Mouse (Mus musculus): ENCODE data around the gene Pcdh15. TPM values are rescaled to one million over a fixed set of nuclear protein-coding genes. Genes with fewer than 3 reads are reported as not detected.

Gene Pcdh15
- polyA plus RNA-seq, 1 experiment = 0.37 TPM

GRCm38 (mm10) chr10:74147966-74148365 lies 1048.8 kb downstream of the Pcdh15 start:
- peak overlapping the region; percentile 52 for H3K27ac ChIP-seq (ENCODE audit: insufficient read depth, low read length)
- H3K4me1 ChIP-seq (ENCODE audit: control insufficient read depth, insufficient read depth, low read length) = peaks cover 2% of the 10 kb centered on the region; the same call in 1 of the 2 replicates
- TF ChIP-seq CTCF (IDR thresholded peaks at IDR 0.05; ENCODE audit: borderline replicate concordance, insufficient read depth, low read length) (no peak), POLR2A (IDR thresholded peaks at IDR 0.05; ENCODE audit: low read depth, low read length) (no peak)
- no peak overlapping the region for H3K4me3 ChIP-seq (ENCODE audit: insufficient read depth, low read length)

- Histone ChIP-seq H3K27ac (ENCODE audit: insufficient read depth, low read length) (no peak overlapping the region), H3K4me1 (ENCODE audit: control insufficient read depth, insufficient read depth, low read length) (no peaks in the 10 kb centered on the region), H3K4me3 (ENCODE audit: insufficient read depth, low read length) (no peak overlapping the region)
- TF ChIP-seq POLR2A (IDR thresholded peaks at IDR 0.05; ENCODE audit: low read depth, low read length) = no peak
- no peak for TF ChIP-seq CTCF (IDR thresholded peaks at IDR 0.05; ENCODE audit: borderline replicate concordance, insufficient read depth, low read length)
Measured at GRCm38 (mm10) chr10:74181921-74182320, 1082.8 kb downstream of the Pcdh15 start.

- Histone ChIP-seq H3K27ac (ENCODE audit: insufficient read depth, low read length) (no peak overlapping the region), H3K4me3 (ENCODE audit: insufficient read depth, low read length) (no peak overlapping the region), H3K4me1 (ENCODE audit: control insufficient read depth, insufficient read depth, low read length) (no peaks in the 10 kb centered on the region)
- no peak for TF ChIP-seq POLR2A (IDR thresholded peaks at IDR 0.05; ENCODE audit: low read depth, low read length)
- TF ChIP-seq CTCF (IDR thresholded peaks at IDR 0.05; ENCODE audit: borderline replicate concordance, insufficient read depth, low read length) = no peak
Measured at GRCm38 (mm10) chr10:74203650-74204049, 1104.5 kb downstream of the Pcdh15 start.

GRCm38 (mm10) chr10:74217268-74217667 lies 1118.1 kb downstream of the Pcdh15 start:
- TF ChIP-seq CTCF (IDR thresholded peaks at IDR 0.05; ENCODE audit: borderline replicate concordance, insufficient read depth, low read length) (no peak), POLR2A (IDR thresholded peaks at IDR 0.05; ENCODE audit: low read depth, low read length) (no peak)
- Histone ChIP-seq H3K4me1 (ENCODE audit: control insufficient read depth, insufficient read depth, low read length) (no peaks in the 10 kb centered on the region), H3K4me3 (ENCODE audit: insufficient read depth, low read length) (no peak overlapping the region), H3K27ac (ENCODE audit: insufficient read depth, low read length) (no peak overlapping the region)

GRCm38 (mm10) chr10:74220439-74220838 lies 1121.3 kb downstream of the Pcdh15 start:
- no peak overlapping the region for H3K4me3 ChIP-seq (ENCODE audit: insufficient read depth, low read length)
- no peaks in the 10 kb centered on the region for H3K4me1 ChIP-seq (ENCODE audit: control insufficient read depth, insufficient read depth, low read length)
- no peak for TF ChIP-seq POLR2A (IDR thresholded peaks at IDR 0.05; ENCODE audit: low read depth, low read length)
- TF ChIP-seq CTCF (IDR thresholded peaks at IDR 0.05; ENCODE audit: borderline replicate concordance, insufficient read depth, low read length) = no peak
- H3K27ac ChIP-seq (ENCODE audit: insufficient read depth, low read length) = no peak overlapping the region

- no peak for TF ChIP-seq POLR2A (IDR thresholded peaks at IDR 0.05; ENCODE audit: low read depth, low read length)
- no peak for TF ChIP-seq CTCF (IDR thresholded peaks at IDR 0.05; ENCODE audit: borderline replicate concordance, insufficient read depth, low read length)
- Histone ChIP-seq H3K4me3 (ENCODE audit: insufficient read depth, low read length) (no peak overlapping the region), H3K27ac (ENCODE audit: insufficient read depth, low read length) (no peak overlapping the region), H3K4me1 (ENCODE audit: control insufficient read depth, insufficient read depth, low read length) (no peaks in the 10 kb centered on the region)
Measured at GRCm38 (mm10) chr10:74257716-74258446, 1158.7 kb downstream of the Pcdh15 start.

GRCm38 (mm10) chr10:74258639-74259038 lies 1159.5 kb downstream of the Pcdh15 start:
- no peak overlapping the region for H3K4me3 ChIP-seq (ENCODE audit: insufficient read depth, low read length)
- TF ChIP-seq CTCF (IDR thresholded peaks at IDR 0.05; ENCODE audit: borderline replicate concordance, insufficient read depth, low read length) (no peak), POLR2A (IDR thresholded peaks at IDR 0.05; ENCODE audit: low read depth, low read length) (no peak)
- no peak overlapping the region for H3K27ac ChIP-seq (ENCODE audit: insufficient read depth, low read length)
- H3K4me1 ChIP-seq (ENCODE audit: control insufficient read depth, insufficient read depth, low read length) = no peaks in the 10 kb centered on the region

- Histone ChIP-seq H3K4me1 (ENCODE audit: control insufficient read depth, insufficient read depth, low read length) (no peaks in the 10 kb centered on the region), H3K27ac (ENCODE audit: insufficient read depth, low read length) (no peak overlapping the region), H3K4me3 (ENCODE audit: insufficient read depth, low read length) (no peak overlapping the region)
- TF ChIP-seq POLR2A (IDR thresholded peaks at IDR 0.05; ENCODE audit: low read depth, low read length) (no peak), CTCF (IDR thresholded peaks at IDR 0.05; ENCODE audit: borderline replicate concordance, insufficient read depth, low read length) (no peak)
Measured at GRCm38 (mm10) chr10:74269637-74270269, 1170.6 kb downstream of the Pcdh15 start.

- TF ChIP-seq CTCF (IDR thresholded peaks at IDR 0.05; ENCODE audit: borderline replicate concordance, insufficient read depth, low read length) (no peak), POLR2A (IDR thresholded peaks at IDR 0.05; ENCODE audit: low read depth, low read length) (no peak)
- H3K4me1 ChIP-seq (ENCODE audit: control insufficient read depth, insufficient read depth, low read length) = no peaks in the 10 kb centered on the region
- H3K4me3 ChIP-seq (ENCODE audit: insufficient read depth, low read length) = no peak overlapping the region
- H3K27ac ChIP-seq (ENCODE audit: insufficient read depth, low read length) = no peak overlapping the region
Measured at GRCm38 (mm10) chr10:74270894-74271293, 1171.8 kb downstream of the Pcdh15 start.

GRCm38 (mm10) chr10:74304120-74304519 lies 1205.0 kb downstream of the Pcdh15 start:
- no peaks in the 10 kb centered on the region for H3K4me1 ChIP-seq (ENCODE audit: control insufficient read depth, insufficient read depth, low read length)
- H3K4me3 ChIP-seq (ENCODE audit: insufficient read depth, low read length) = no peak overlapping the region
- no peak for TF ChIP-seq POLR2A (IDR thresholded peaks at IDR 0.05; ENCODE audit: low read depth, low read length)
- TF ChIP-seq CTCF (IDR thresholded peaks at IDR 0.05; ENCODE audit: borderline replicate concordance, insufficient read depth, low read length) = no peak
- no peak overlapping the region for H3K27ac ChIP-seq (ENCODE audit: insufficient read depth, low read length)
